8 mouse cellular contexts compared by ENCODE assay signal in the genomic region with DNA sequence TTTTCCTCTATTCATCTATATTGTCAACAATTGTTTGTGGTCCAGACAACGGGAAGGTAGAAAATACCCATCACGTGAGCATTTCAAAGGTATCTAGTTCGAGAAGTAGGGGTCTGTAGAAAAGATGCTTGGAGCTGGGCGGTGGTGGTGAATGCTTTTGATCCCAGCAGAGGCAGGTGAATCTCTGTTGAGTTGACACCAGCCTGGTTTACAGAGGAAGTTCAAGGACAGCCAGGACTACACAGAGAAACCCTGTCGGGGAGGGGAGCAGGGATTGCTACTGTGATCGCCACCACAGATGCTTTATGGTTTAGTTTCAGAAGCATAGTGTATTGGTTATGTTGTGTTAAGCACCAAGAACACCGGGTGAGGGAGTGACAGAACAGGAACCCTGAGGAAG. TPM values are rescaled to one million over a fixed set of nuclear protein-coding genes. Genes with fewer than 3 reads are reported as not detected.
DNase-seq lines count a peak whose midpoint lies in the region; ATAC-seq and TF ChIP-seq lines count a peak whose summit lies in the region.

No protein-coding gene starts in this region.

- H3K27ac ChIP-seq in embryonic facial prominence, embryonic 13.5 days = no peak overlapping the region
- H3K27ac ChIP-seq in intestine, embryonic 15.5 days = peak overlapping the region; percentile 38; the same call in 1 of the 2 replicates
- no peak overlapping the region for H3K27ac ChIP-seq in neural tube, embryonic 14.5 days (ENCODE audit: low read depth, low read length)

- H3K4me2 ChIP-seq in embryonic facial prominence, embryonic 13.5 days = peak overlapping the region; percentile 95
- H3K4me2 ChIP-seq in intestine, embryonic 15.5 days (replicated peaks) = peak overlapping the region; percentile 92
- H3K4me2 ChIP-seq in neural tube, embryonic 14.5 days (ENCODE audit: low read depth, low read length) = peak overlapping the region; percentile 87

- ATAC-seq in embryonic facial prominence, embryonic 13.5 days (ENCODE audit: insufficient number of reproducible peaks, insufficient read depth, low FRiP score, low TSS enrichment, low read depth) = no peak
- no peak for ATAC-seq in intestine, embryonic 15.5 days
- no peak for ATAC-seq in neural tube, embryonic 14.5 days (ENCODE audit: low read depth)

- no peaks in the 10 kb centered on the region for H3K27me3 ChIP-seq in embryonic facial prominence, embryonic 13.5 days
- no peaks in the 10 kb centered on the region for H3K27me3 ChIP-seq in intestine, embryonic 15.5 days (replicated peaks)
- H3K27me3 ChIP-seq in neural tube, embryonic 14.5 days (ENCODE audit: control insufficient read depth, insufficient read depth, low read length) = no peaks in the 10 kb centered on the region

- H3K4me1 ChIP-seq in lung, adult 2 months (ENCODE audit: control insufficient read depth, insufficient read depth, low read length) = peaks cover 8% of the 10 kb centered on the region; the same call in 1 of the 2 replicates
- H3K4me1 ChIP-seq in embryonic facial prominence, embryonic 13.5 days = peaks cover 19% of the 10 kb centered on the region
- peaks cover 10% of the 10 kb centered on the region; the same call in 1 of the 2 replicates for H3K4me1 ChIP-seq in intestine, embryonic 15.5 days (replicated peaks)
- H3K4me1 ChIP-seq in neural tube, embryonic 14.5 days (ENCODE audit: control insufficient read depth, insufficient read depth, low read length) = peaks cover 17% of the 10 kb centered on the region

- 11% methylated on average over 7 of the region's 7 CpGs for WGBS in lung, adult 2 months
- WGBS in embryonic facial prominence, embryonic 13.5 days = 23% methylated on average over 7 of the region's 7 CpGs
- 16% methylated on average over 7 of the region's 7 CpGs for WGBS in intestine, embryonic 15.5 days
- 23% methylated on average over 7 of the region's 7 CpGs for WGBS in neural tube, embryonic 14.5 days

- H3K36me3 ChIP-seq in embryonic facial prominence, embryonic 13.5 days = peaks cover 31% of the 10 kb centered on the region
- H3K36me3 ChIP-seq in intestine, embryonic 15.5 days = peaks cover 12% of the 10 kb centered on the region
- H3K36me3 ChIP-seq in neural tube, embryonic 14.5 days (ENCODE audit: control insufficient read depth, insufficient read depth, low read length) = peaks cover 5% of the 10 kb centered on the region; the same call in 1 of the 2 replicates

- H3K9ac ChIP-seq in embryonic facial prominence, embryonic 13.5 days = peak overlapping the region; percentile 87
- H3K9ac ChIP-seq in intestine, embryonic 15.5 days = peak overlapping the region; percentile 84
- peak overlapping the region; percentile 61; the same call in 1 of the 2 replicates for H3K9ac ChIP-seq in neural tube, embryonic 14.5 days (replicated peaks; ENCODE audit: low read depth, low read length)

- intact Hi-C loops in left cerebral cortex, postnatal 36 days (cut with DNase I) = no loop called here

- no peaks in the 10 kb centered on the region for H3K9me3 ChIP-seq in embryonic facial prominence, embryonic 13.5 days
- H3K9me3 ChIP-seq in intestine, embryonic 15.5 days = no peaks in the 10 kb centered on the region
- no peaks in the 10 kb centered on the region for H3K9me3 ChIP-seq in neural tube, embryonic 14.5 days (ENCODE audit: control insufficient read depth, low read length)

- no peak for DNase-seq in lung, adult 2 months
- no peak for DNase-seq in lung, postnatal 36 days
- no peak for DNase-seq in left cerebral cortex, postnatal 36 days (ENCODE audit: low spot score in 2 of 2)
- DNase-seq in cerebellum, adult 11-12 months = no peak
- no peak for DNase-seq in adrenal gland, adult 2 months

- no peak for TF ChIP-seq CTCF in lung, adult 2 months (IDR thresholded peaks at IDR 0.05; ENCODE audit: insufficient read depth, low read length)

- H3K4me3 ChIP-seq in lung, adult 2 months (replicated peaks; ENCODE audit: extremely low read depth, low read depth, low read length) = peak overlapping the region; percentile 90
- peak overlapping the region; percentile 78 for H3K4me3 ChIP-seq in embryonic facial prominence, embryonic 13.5 days
- H3K4me3 ChIP-seq in intestine, embryonic 15.5 days (replicated peaks) = peak overlapping the region; percentile 77
- peak overlapping the region; percentile 63 for H3K4me3 ChIP-seq in neural tube, embryonic 14.5 days (ENCODE audit: low read depth, low read length)

- no peak for TF ChIP-seq POLR2A in lung, adult 2 months (IDR thresholded peaks at IDR 0.05; ENCODE audit: borderline replicate concordance, extremely low read depth, low read depth, low read length)

RNA-seq across cellular contexts. Expression of a gene that starts 1.0 kb away (rescaled TPM):
- 54.9 and 70.9 TPM in 2 replicates for polyA plus RNA-seq in lung, adult 2 months (2012; rRNA removed)
- 39.7 and 40.6 TPM in 2 replicates for polyA plus RNA-seq in embryonic facial prominence, embryonic 13.5 days (2015; fragmentation: Nextera tagmentation; extraction: Ambion mirVana)
- 34.3 TPM in 2 replicates for polyA plus RNA-seq in intestine, embryonic 15.5 days (2015; fragmentation: Nextera tagmentation; extraction: Ambion mirVana)
- polyA plus RNA-seq in neural tube, embryonic 14.5 days (2014; fragmentation: Nextera tagmentation; extraction: Ambion mirVana) = 62.1 and 69.6 TPM in 2 replicates
- 10 to 100 TPM; 69.2 to 81.4 TPM for total RNA-seq in left cerebral cortex, postnatal 36 days (2021)
- total RNA-seq in adrenal gland, adult 2 months (2021) = 10 to 100 TPM; 37.3 to 44.4 TPM
- polyA plus RNA-seq in adrenal gland, adult 2 months (2012; rRNA removed) = 48.3 and 53.2 TPM in 2 replicates

RNA-seq across cellular contexts. Expression of a gene that starts 12.9 kb away (rescaled TPM):
- polyA plus RNA-seq in lung, adult 2 months (2012; rRNA removed) = 1.7 and 4.2 TPM in 2 replicates
- polyA plus RNA-seq in embryonic facial prominence, embryonic 13.5 days (2015; fragmentation: Nextera tagmentation; extraction: Ambion mirVana) = 7.0 and 8.1 TPM in 2 replicates
- polyA plus RNA-seq in intestine, embryonic 15.5 days (2015; fragmentation: Nextera tagmentation; extraction: Ambion mirVana) = 5.5 and 5.6 TPM in 2 replicates
- polyA plus RNA-seq in neural tube, embryonic 14.5 days (2014; fragmentation: Nextera tagmentation; extraction: Ambion mirVana) = 7.2 TPM in 2 replicates
- 1 to 10 TPM in 1 of 2 experiments, not detected in 1; 3.4 TPM for total RNA-seq in left cerebral cortex, postnatal 36 days (2021)
- not detected for total RNA-seq in adrenal gland, adult 2 months (2021)
- 0.39 and 2.5 TPM in 2 replicates for polyA plus RNA-seq in adrenal gland, adult 2 months (2012; rRNA removed)

RNA-seq across cellular contexts. Expression of a gene that starts 14.3 kb away (rescaled TPM):
- 14.0 and 16.5 TPM in 2 replicates for polyA plus RNA-seq in lung, adult 2 months (2012; rRNA removed)
- polyA plus RNA-seq in embryonic facial prominence, embryonic 13.5 days (2015; fragmentation: Nextera tagmentation; extraction: Ambion mirVana) = 8.8 and 12.1 TPM in 2 replicates
- 4.1 and 4.9 TPM in 2 replicates for polyA plus RNA-seq in intestine, embryonic 15.5 days (2015; fragmentation: Nextera tagmentation; extraction: Ambion mirVana)
- 7.8 and 10.6 TPM in 2 replicates for polyA plus RNA-seq in neural tube, embryonic 14.5 days (2014; fragmentation: Nextera tagmentation; extraction: Ambion mirVana)
- total RNA-seq in left cerebral cortex, postnatal 36 days (2021) = 1 to 10 TPM; 9.3 to 9.7 TPM
- total RNA-seq in adrenal gland, adult 2 months (2021) = 10 to 100 TPM in 1 of 2 experiments, 1 to 10 TPM in 1; 7.6 to 11.4 TPM
- 4.8 and 6.1 TPM in 2 replicates for polyA plus RNA-seq in adrenal gland, adult 2 months (2012; rRNA removed)

RNA-seq across cellular contexts. Expression of a gene that starts 14.5 kb away (rescaled TPM):
- 26.1 and 32.8 TPM in 2 replicates for polyA plus RNA-seq in lung, adult 2 months (2012; rRNA removed)
- 51.2 and 58.1 TPM in 2 replicates for polyA plus RNA-seq in embryonic facial prominence, embryonic 13.5 days (2015; fragmentation: Nextera tagmentation; extraction: Ambion mirVana)
- 37.4 and 37.7 TPM in 2 replicates for polyA plus RNA-seq in intestine, embryonic 15.5 days (2015; fragmentation: Nextera tagmentation; extraction: Ambion mirVana)
- 31.2 and 39.6 TPM in 2 replicates for polyA plus RNA-seq in neural tube, embryonic 14.5 days (2014; fragmentation: Nextera tagmentation; extraction: Ambion mirVana)
- 10 to 100 TPM; 63.1 to 81.0 TPM for total RNA-seq in left cerebral cortex, postnatal 36 days (2021)
- 10 to 100 TPM; 54.9 to 55.7 TPM for total RNA-seq in adrenal gland, adult 2 months (2021)
- polyA plus RNA-seq in adrenal gland, adult 2 months (2012; rRNA removed) = 19.3 and 23.3 TPM in 2 replicates

RNA-seq across cellular contexts. Expression of a gene that starts 41.5 kb away (rescaled TPM):
- polyA plus RNA-seq in lung, adult 2 months (2012; rRNA removed) = 13.9 and 15.4 TPM in 2 replicates
- polyA plus RNA-seq in embryonic facial prominence, embryonic 13.5 days (2015; fragmentation: Nextera tagmentation; extraction: Ambion mirVana) = 15.8 and 18.8 TPM in 2 replicates
- polyA plus RNA-seq in intestine, embryonic 15.5 days (2015; fragmentation: Nextera tagmentation; extraction: Ambion mirVana) = 8.8 and 9.4 TPM in 2 replicates
- 20.4 and 25.3 TPM in 2 replicates for polyA plus RNA-seq in neural tube, embryonic 14.5 days (2014; fragmentation: Nextera tagmentation; extraction: Ambion mirVana)
- total RNA-seq in left cerebral cortex, postnatal 36 days (2021) = 10 to 100 TPM; 22.1 to 24.7 TPM
- total RNA-seq in adrenal gland, adult 2 months (2021) = 10 to 100 TPM; 16.3 to 21.2 TPM
- 14.0 and 15.5 TPM in 2 replicates for polyA plus RNA-seq in adrenal gland, adult 2 months (2012; rRNA removed)
